Mouse (Mus musculus): ENCODE measurements around the gene Sptan1. TPM values are rescaled to one million over a fixed set of nuclear protein-coding genes. Genes with fewer than 3 reads are reported as not detected.

The Sptan1 gene
- polyA plus RNA-seq, 1 experiment = 922 TPM

DNA sequence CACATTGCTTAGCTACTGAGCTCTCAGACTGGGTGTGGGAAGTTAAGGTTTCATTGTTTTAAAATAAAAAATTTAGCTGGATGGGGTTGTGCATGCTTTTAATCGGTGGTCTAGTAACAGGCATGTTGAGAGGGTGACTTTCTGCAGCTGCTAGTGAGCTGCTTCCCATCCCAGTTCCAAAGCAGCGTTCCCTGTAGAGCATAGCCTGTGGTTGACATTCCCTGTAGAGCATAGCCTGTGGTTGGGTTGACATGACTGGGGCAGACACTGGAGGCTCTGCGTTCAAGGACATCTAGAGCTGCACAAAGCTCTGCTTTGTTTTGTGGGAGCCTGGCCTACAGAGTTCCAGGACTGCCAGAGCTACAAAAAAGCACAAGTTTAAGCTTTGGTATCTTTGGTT lies 107.9 kb downstream of the Sptan1 start:
- no peak for DNase-seq
- Histone ChIP-seq H3K4me3 (replicated peaks; ENCODE audit: insufficient read depth, low read depth, low read length) (no peak overlapping the region), H3K4me1 (ENCODE audit: control insufficient read depth, insufficient read depth, low read length) (peaks cover 3% of the 10 kb centered on the region; the same call in 1 of the 2 replicates), H3K27me3 (ENCODE audit: control insufficient read depth, insufficient read depth, low read length) (no peaks in the 10 kb centered on the region), H3K27ac (ENCODE audit: insufficient read depth, low read length) (no peak overlapping the region)
- TF ChIP-seq CTCF (IDR thresholded peaks at IDR 0.05; ENCODE audit: borderline replicate concordance, insufficient read depth, low read depth, low read length) (no peak), POLR2A (IDR thresholded peaks at IDR 0.05; ENCODE audit: borderline replicate concordance, insufficient read depth, low read length) (no peak)
- 66% methylated on average over 3 of the region's 3 CpGs for WGBS

DNA sequence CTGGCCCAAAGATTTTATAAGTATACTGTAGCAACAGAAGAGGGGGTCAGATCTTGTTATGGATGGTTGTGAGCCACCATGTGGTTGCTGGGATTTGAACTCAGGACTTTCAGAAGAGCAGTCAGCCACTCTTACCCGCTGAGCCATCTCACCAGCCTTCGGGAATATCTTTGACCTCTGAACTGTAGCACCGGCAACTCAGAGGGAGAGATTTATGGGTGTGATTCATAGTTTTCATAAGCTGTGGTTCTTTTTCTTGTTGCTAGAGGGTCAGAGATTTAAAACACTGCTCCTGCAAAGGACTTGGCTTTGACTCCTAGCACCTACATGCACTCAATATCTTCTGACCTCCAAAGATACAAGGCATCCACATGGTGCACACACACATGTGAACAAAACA lies 110.3 kb downstream of the Sptan1 start:
- Histone ChIP-seq H3K4me3 (replicated peaks; ENCODE audit: insufficient read depth, low read depth, low read length) (no peak overlapping the region), H3K4me1 (ENCODE audit: control insufficient read depth, insufficient read depth, low read length) (peaks cover 3% of the 10 kb centered on the region; the same call in 1 of the 2 replicates), H3K27me3 (ENCODE audit: control insufficient read depth, insufficient read depth, low read length) (no peaks in the 10 kb centered on the region), H3K27ac (ENCODE audit: insufficient read depth, low read length) (no peak overlapping the region)
- TF ChIP-seq POLR2A (IDR thresholded peaks at IDR 0.05; ENCODE audit: borderline replicate concordance, insufficient read depth, low read length) (no peak), CTCF (IDR thresholded peaks at IDR 0.05; ENCODE audit: borderline replicate concordance, insufficient read depth, low read depth, low read length) (no peak)
- 90% methylated on average over 3 of the region's 3 CpGs for WGBS
- DNase-seq = no peak

- Histone ChIP-seq H3K27me3 (ENCODE audit: control insufficient read depth, insufficient read depth, low read length) (no peaks in the 10 kb centered on the region), H3K4me3 (replicated peaks; ENCODE audit: insufficient read depth, low read depth, low read length) (no peak overlapping the region), H3K27ac (ENCODE audit: insufficient read depth, low read length) (no peak overlapping the region), H3K4me1 (ENCODE audit: control insufficient read depth, insufficient read depth, low read length) (peaks cover 3% of the 10 kb centered on the region; the same call in 1 of the 2 replicates)
- DNase-seq = no peak
- WGBS = 88% methylated on average over 9 of the region's 9 CpGs
- TF ChIP-seq POLR2A (IDR thresholded peaks at IDR 0.05; ENCODE audit: borderline replicate concordance, insufficient read depth, low read length) (no peak), CTCF (IDR thresholded peaks at IDR 0.05; ENCODE audit: borderline replicate concordance, insufficient read depth, low read depth, low read length) (no peak)
These were observed 111.1 kb downstream of the Sptan1 start for GRCm38 (mm10) chr2:30076439-30076838.

GRCm38 (mm10) chr2:30076959-30077358 lies 111.6 kb downstream of the Sptan1 start:
- TF ChIP-seq POLR2A (IDR thresholded peaks at IDR 0.05; ENCODE audit: borderline replicate concordance, insufficient read depth, low read length) (no peak), CTCF (IDR thresholded peaks at IDR 0.05; ENCODE audit: borderline replicate concordance, insufficient read depth, low read depth, low read length) (no peak)
- Histone ChIP-seq H3K27ac (ENCODE audit: insufficient read depth, low read length) (no peak overlapping the region), H3K4me1 (ENCODE audit: control insufficient read depth, insufficient read depth, low read length) (peaks cover 3% of the 10 kb centered on the region; the same call in 1 of the 2 replicates), H3K4me3 (replicated peaks; ENCODE audit: insufficient read depth, low read depth, low read length) (no peak overlapping the region), H3K27me3 (ENCODE audit: control insufficient read depth, insufficient read depth, low read length) (no peaks in the 10 kb centered on the region)
- 69% methylated on average over 6 of the region's 6 CpGs for WGBS
- DNase-seq = no peak

- Histone ChIP-seq H3K4me3 (replicated peaks; ENCODE audit: insufficient read depth, low read depth, low read length) (peak within 1 kb of the TSS; percentile 41), H3K27ac (ENCODE audit: insufficient read depth, low read length) (no peak within 1 kb of the TSS), H3K4me1 (ENCODE audit: control insufficient read depth, insufficient read depth, low read length) (peaks cover 7% of the 10 kb centered on the region), H3K27me3 (ENCODE audit: control insufficient read depth, insufficient read depth, low read length) (no peaks in the 10 kb centered on the region)
- TF ChIP-seq CTCF (IDR thresholded peaks at IDR 0.05; ENCODE audit: borderline replicate concordance, insufficient read depth, low read depth, low read length) (peak; percentile 89), POLR2A (IDR thresholded peaks at IDR 0.05; ENCODE audit: borderline replicate concordance, insufficient read depth, low read length) (no peak)
- peak; percentile 72 to 81 for DNase-seq
- 2% methylated on average over 53 of the region's 53 CpGs for WGBS
These were observed 112.4 kb downstream of the Sptan1 start, which contains the start of gene Pkn3 for GRCm38 (mm10) chr2:30077502-30078348. Pkn3 (plus strand) TSS chr2:30077684.

DNA sequence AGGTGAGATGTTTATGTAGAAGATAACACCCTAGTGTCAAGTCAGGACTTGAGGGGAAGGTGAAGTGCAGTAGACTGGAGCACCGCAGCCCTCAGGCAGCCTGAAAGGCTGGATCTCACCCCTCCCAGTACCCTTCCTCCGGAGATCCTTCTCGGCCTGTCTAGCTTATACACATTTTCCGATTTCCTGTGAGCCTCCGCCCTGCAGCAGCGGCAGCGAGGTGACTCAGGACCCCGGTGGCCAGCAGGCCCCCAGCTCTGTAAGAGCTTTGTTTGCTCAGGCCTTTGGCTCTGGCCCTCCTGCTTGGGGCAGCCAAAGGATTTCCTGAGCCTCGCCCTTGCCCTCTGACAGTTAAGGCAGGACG lies 113.0 kb downstream of the Sptan1 start:
- no peak overlapping the region for H3K4me3 ChIP-seq (replicated peaks; ENCODE audit: insufficient read depth, low read depth, low read length)
- peaks cover 10% of the 10 kb centered on the region for H3K4me1 ChIP-seq (ENCODE audit: control insufficient read depth, insufficient read depth, low read length)
- no peak overlapping the region for H3K27ac ChIP-seq (ENCODE audit: insufficient read depth, low read length)

DNA sequence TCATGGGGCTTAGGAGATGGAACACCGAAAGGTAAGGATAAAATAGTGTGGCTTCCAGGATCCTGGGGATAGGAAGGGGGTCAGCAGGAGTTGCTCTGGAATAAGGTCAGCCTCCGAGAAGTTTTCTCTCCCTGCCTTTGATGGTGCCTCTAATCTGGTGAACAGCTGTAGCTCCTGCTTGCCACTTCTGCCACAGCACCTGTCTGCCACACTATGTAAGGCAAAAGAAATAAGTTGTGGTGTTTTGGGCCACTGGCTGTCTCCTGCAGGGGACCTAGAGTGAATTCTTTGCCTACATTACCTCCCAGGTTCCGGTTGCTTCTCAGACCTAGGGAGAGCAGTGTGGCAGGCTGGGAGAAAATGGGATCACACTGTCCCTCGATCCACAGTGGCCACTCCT lies 113.4 kb downstream of the Sptan1 start:
- H3K4me1 ChIP-seq (ENCODE audit: control insufficient read depth, insufficient read depth, low read length) = peaks cover 10% of the 10 kb centered on the region
- no peak for DNase-seq
- H3K4me3 ChIP-seq (replicated peaks; ENCODE audit: insufficient read depth, low read depth, low read length) = no peak overlapping the region
- TF ChIP-seq POLR2A (IDR thresholded peaks at IDR 0.05; ENCODE audit: borderline replicate concordance, insufficient read depth, low read length) = no peak
- TF ChIP-seq CTCF (IDR thresholded peaks at IDR 0.05; ENCODE audit: borderline replicate concordance, insufficient read depth, low read depth, low read length) = no peak
- no peaks in the 10 kb centered on the region for H3K27me3 ChIP-seq (ENCODE audit: control insufficient read depth, insufficient read depth, low read length)
- no peak overlapping the region for H3K27ac ChIP-seq (ENCODE audit: insufficient read depth, low read length)
- WGBS = 88% methylated on average over 4 of the region's 4 CpGs

More for the DNA sequence above, 113.0 kb downstream of the Sptan1 start:
- H3K27me3 ChIP-seq (ENCODE audit: control insufficient read depth, insufficient read depth, low read length) = no peaks in the 10 kb centered on the region
- no peak for DNase-seq
- TF ChIP-seq CTCF (IDR thresholded peaks at IDR 0.05; ENCODE audit: borderline replicate concordance, insufficient read depth, low read depth, low read length) (no peak), POLR2A (IDR thresholded peaks at IDR 0.05; ENCODE audit: borderline replicate concordance, insufficient read depth, low read length) (no peak)
- whole genome bisulfite sequencing = 55% methylated on average over 10 of the region's 10 CpGs
